Mouse (Mus musculus): Measurements from ENCODE around the gene Arnt2.

- TF ChIP-seq CTCF (IDR thresholded peaks at IDR 0.05; ENCODE audit: low read depth, low read length) (no peak), GATA1 (IDR thresholded peaks at IDR 0.05; ENCODE audit: borderline replicate concordance, low read length) (no peak), GATA2 (IDR thresholded peaks at IDR 0.05; ENCODE audit: borderline replicate concordance, low read depth, low read length) (no peak)
Measured at GRCm38 (mm10) chr7:84254311-84254710, 155.7 kb downstream of the Arnt2 start.

Data from G1E (cell line).